Mouse (Mus musculus) lung, embryonic 16.5 days (tissue): Measurements from ENCODE around the gene Mark3. TPM values are rescaled to one million over a fixed set of nuclear protein-coding genes. Genes with fewer than 3 reads are reported as not detected.
A peak's percentile ranks its signal among the peaks of the same experiment; 100 is the strongest.

ENCODE experiments used
- ATAC-seq: fragments of 200-750 bp; cut with Nextera tagmentation; 2 replicates; pipeline ENCODE4 v1.8.0; 2017; ENCODE audit warnings: low read depth, mild to moderate bottlenecking, moderate library complexity
- H3K27ac ChIP-seq: fragments of 300-500 bp; sonication (generic); 2 replicates; pipeline ENCODE4 v1.5.1; 2014; ENCODE audit warnings: mild to moderate bottlenecking, control low read depth, low read length
- H3K27me3 ChIP-seq: fragments of 300-500 bp; sonication (generic); 2 replicates; pipeline ENCODE4 v1.6.1; 2014; ENCODE audit warnings: low read depth, low read length, mixed read lengths; ENCODE audit not compliant: control insufficient read depth, insufficient read depth
- H3K36me3 ChIP-seq: fragments of 300-500 bp; sonication (generic); 2 replicates; pipeline ENCODE4 v1.6.1; 2014; ENCODE audit warnings: low read length; ENCODE audit not compliant: control insufficient read depth, insufficient read depth
- H3K4me1 ChIP-seq: fragments of 300-500 bp; sonication (generic); replicated peaks from 2 replicates; pipeline ENCODE4 v1.6.1; 2014; ENCODE audit warnings: low read length, mixed read lengths; ENCODE audit not compliant: control insufficient read depth, insufficient read depth
- H3K4me2 ChIP-seq: fragments of 300-500 bp; sonication (generic); 2 replicates; pipeline ENCODE4 v1.6.1; 2014; ENCODE audit warnings: low read depth, low read length, control low read depth
- H3K4me3 ChIP-seq: fragments of 300-500 bp; sonication (generic); 2 replicates; pipeline ENCODE4 v1.5.1; 2014; ENCODE audit warnings: mild to moderate bottlenecking, low read length, control low read depth
- H3K9ac ChIP-seq: fragments of 300-500 bp; sonication (generic); 2 replicates; pipeline ENCODE4 v1.6.1; 2014; ENCODE audit warnings: low read length, control low read depth
- H3K9me3 ChIP-seq: fragments of 300-500 bp; sonication (generic); 2 replicates; pipeline ENCODE4 v1.6.1; 2016; ENCODE audit warnings: low read length; ENCODE audit not compliant: control insufficient read depth
- WGBS: fragments of 180-500 bp; shearing (Covaris S2); extraction: QIAGEN DNeasy Blood & Tissue Kit; methylation state at CpG from one replicate; pipeline ENCODE4 v1.1.7; 2014; 5-methylcytosine and 5-hydroxymethylcytosine counted together
- polyA plus RNA-seq: library from polyadenylated mRNA; unstranded; fragments of >200 nt; fragmentation: Nextera tagmentation; extraction: Ambion mirVana; gene quantifications from 2 replicates; pipeline ENCODE4 v1.2.1, GENCODE M21; 2015

Gene Mark3
- polyA plus RNA-seq, 1 experiment from 2014 or later = 23.5 TPM

DNA sequence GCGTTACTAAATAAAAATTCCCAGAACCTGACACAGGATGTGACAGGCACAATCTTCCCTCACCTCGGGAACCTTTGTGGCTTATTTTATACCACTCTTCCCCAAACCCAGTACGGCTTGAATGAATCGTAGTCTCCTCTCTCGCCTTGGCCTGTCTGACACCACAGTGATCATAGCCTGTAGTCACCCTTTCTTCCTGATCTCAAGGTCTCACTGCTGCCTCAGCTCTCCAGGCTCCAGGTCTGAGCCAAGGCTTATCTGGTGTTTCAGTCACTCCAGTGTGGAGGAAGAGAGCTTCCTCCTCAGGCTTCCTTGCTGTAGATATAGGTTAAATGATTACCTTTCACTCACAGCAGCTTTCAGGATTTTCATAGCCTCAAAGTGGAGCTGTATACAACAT, 25.3 kb downstream of the Mark3 start:
- Histone ChIP-seq H3K27me3 (no peaks in the 10 kb centered on the region), H3K9me3 (no peaks in the 10 kb centered on the region), H3K4me2 (no peak overlapping the region), H3K36me3 (peaks cover 17% of the 10 kb centered on the region), H3K4me3 (no peak overlapping the region), H3K27ac (no peak overlapping the region), H3K4me1 (no peaks in the 10 kb centered on the region), H3K9ac (no peak overlapping the region)
- ATAC-seq = no peak
- 77% methylated on average over 5 of the region's 5 CpGs for WGBS

DNA sequence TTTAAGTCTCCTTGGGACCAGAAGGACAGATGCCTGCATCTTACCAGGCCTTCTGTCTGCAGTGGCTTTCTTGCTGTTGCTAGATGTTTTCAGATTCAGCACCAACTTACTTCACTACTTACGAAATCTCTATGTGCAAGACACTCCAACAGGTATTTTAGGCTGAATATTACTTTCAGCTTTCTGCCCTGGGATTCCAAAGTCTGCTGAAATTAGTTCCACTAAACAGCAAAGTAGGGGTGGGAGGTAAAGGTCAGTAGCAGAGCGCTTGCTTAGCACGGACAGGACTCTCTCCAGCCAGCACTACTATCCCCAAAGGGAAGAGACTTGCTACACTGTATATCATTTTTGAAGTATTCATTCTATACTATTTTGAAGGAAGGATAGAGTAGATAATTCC, 29.5 kb downstream of the Mark3 start:
- H3K9me3 ChIP-seq = no peaks in the 10 kb centered on the region
- no peak overlapping the region for H3K27ac ChIP-seq
- H3K27me3 ChIP-seq = no peaks in the 10 kb centered on the region
- H3K4me1 ChIP-seq = no peaks in the 10 kb centered on the region
- 88% methylated on average over 3 of the region's 3 CpGs for WGBS
- H3K9ac ChIP-seq = no peak overlapping the region
- no peak overlapping the region for H3K4me3 ChIP-seq
- no peak for ATAC-seq
- H3K36me3 ChIP-seq = peaks cover 11% of the 10 kb centered on the region
- H3K4me2 ChIP-seq = no peak overlapping the region

DNA sequence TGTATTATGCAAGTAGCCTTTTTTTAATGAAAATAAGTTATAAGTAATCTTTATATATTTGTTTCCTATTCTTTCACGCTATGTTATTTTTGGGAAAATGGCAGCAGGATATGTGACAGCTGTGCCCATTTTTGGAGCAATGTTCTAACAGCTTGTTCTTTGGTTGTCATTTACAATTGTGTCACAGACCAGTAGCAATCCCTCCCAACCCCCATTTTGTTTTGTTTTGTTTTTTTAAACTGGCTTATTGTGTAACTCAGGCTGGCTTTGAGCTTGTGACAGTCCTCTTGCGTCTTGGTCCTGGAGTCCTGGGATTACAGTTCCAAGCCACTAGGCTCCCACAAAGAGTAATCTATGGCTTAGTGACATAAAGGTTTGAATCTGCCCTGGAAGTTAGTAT, 31.3 kb downstream of the Mark3 start:
- ATAC-seq = no peak
- no peaks in the 10 kb centered on the region for H3K4me1 ChIP-seq
- no peak overlapping the region for H3K4me3 ChIP-seq
- no peak overlapping the region for H3K4me2 ChIP-seq
- H3K9ac ChIP-seq = no peak overlapping the region
- no peak overlapping the region for H3K27ac ChIP-seq
- 87% methylated on average over 2 of the region's 2 CpGs for WGBS
- no peaks in the 10 kb centered on the region for H3K27me3 ChIP-seq
- peaks cover 12% of the 10 kb centered on the region for H3K36me3 ChIP-seq
- no peaks in the 10 kb centered on the region for H3K9me3 ChIP-seq

DNA sequence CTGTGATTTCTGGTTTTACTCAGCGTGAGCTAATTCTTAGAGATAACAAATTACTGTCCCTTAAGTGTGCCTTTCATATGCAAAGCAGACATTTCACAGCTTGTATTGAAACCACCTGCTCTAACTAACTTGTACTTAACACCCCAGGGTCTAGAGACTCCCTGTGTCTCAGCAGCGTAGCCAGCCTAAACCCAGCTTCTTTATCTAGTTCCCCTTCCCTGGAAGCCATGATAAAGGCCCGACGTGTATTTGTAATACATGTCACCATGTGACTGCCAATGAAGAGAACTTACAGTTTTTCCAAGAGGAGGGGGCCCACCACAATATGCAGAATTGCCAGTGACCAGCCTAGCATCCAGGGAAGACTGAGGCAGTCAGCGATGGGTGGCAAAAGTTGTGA, 33.7 kb downstream of the Mark3 start:
- Histone ChIP-seq H3K4me1 (no peaks in the 10 kb centered on the region), H3K9ac (no peak overlapping the region), H3K9me3 (no peaks in the 10 kb centered on the region), H3K4me3 (no peak overlapping the region), H3K4me2 (no peak overlapping the region), H3K36me3 (peaks cover 15% of the 10 kb centered on the region), H3K27me3 (no peaks in the 10 kb centered on the region), H3K27ac (no peak overlapping the region)
- no peak for ATAC-seq
- 56% methylated on average over 5 of the region's 5 CpGs for WGBS

DNA sequence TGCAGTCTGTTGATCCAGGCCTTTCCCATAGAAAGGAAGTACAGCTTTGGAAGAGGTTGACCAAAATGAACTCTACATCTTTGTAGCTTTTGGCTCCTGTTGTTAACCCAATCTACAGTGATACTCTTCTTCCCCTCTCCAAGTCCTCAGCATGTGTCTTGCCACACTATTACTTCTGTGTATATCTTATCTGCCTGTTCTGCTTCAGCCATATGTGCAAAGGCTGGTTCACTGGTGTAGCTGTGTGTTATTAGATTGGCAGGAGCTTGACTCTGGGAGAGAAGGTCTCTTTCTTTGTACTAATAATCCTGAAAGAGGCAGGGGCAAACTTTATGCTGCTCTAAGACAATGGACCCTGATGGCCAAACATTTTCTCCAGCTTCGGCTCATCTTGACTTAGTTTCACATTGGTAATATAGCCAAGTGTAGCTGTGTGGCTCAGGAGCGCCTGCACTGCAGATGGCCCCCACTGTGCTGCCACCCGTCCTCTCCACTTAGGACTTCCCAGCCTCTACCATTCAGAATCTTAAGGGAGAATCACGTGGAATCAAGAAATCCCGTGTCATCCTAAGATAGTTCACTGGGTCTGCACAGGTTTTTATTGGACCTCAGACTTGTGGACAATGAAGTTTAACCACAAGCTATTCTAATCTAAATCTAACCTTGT, 40.3 kb downstream of the Mark3 start:
- H3K36me3 ChIP-seq = peaks cover 13% of the 10 kb centered on the region
- H3K9ac ChIP-seq = no peak overlapping the region
- ATAC-seq = no peak
- 93% methylated on average over 5 of the region's 5 CpGs for WGBS
- H3K4me1 ChIP-seq = no peaks in the 10 kb centered on the region
- no peaks in the 10 kb centered on the region for H3K27me3 ChIP-seq
- H3K9me3 ChIP-seq = no peaks in the 10 kb centered on the region
- H3K27ac ChIP-seq = no peak overlapping the region
- H3K4me3 ChIP-seq = no peak overlapping the region
- H3K4me2 ChIP-seq = no peak overlapping the region

DNA sequence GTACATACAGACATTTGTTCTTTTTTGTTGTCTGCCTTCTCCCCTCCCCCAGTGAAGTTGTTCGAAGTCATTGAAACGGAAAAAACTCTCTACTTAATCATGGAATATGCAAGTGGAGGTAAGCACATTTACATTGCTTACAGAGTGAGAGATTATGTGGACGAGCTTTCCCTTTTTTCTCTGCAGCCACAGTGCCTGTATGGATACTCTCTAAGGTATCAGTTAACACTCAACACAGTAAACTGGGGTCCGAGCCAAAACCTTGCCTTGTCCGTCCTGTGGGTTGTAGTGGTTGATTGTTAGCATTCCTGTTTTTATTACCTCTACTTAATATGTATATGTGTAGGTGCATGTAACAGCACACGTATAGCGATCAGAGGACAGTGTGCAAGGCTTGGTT, 43.9 kb downstream of the Mark3 start:
- peaks cover 15% of the 10 kb centered on the region for H3K36me3 ChIP-seq

DNA sequence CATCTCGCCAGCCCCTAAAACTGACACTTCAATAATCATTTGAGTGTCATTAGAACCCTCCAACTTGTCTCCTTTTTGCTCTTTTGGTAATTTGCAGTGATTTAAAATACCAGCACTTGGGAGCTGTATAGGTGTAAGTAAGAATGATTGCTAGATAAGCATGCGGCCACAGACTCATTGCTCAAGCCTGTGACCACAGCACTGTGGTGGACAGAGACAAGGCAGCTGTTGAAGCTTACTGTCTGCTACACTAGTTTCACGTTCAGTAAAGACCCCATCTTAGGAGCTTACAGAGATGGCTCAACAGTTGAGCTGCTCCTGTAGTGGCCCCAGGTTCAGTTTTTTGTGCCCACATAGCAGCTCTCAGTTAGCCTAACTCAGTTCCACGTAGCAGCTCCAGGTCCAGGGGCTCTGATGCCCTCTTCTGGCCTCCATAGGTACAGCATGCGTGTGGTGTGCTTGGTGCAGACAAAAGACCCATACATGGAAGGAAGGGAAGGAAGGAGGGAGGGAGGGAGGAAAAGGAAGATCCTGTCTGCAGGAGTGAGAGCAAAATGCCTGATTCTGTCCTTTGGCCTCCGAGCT, 73.8 kb downstream of the Mark3 start:
- Histone ChIP-seq H3K4me1 (no peaks in the 10 kb centered on the region), H3K4me2 (no peak overlapping the region), H3K9me3 (no peaks in the 10 kb centered on the region), H3K9ac (no peak overlapping the region), H3K36me3 (peaks cover 32% of the 10 kb centered on the region), H3K27me3 (no peaks in the 10 kb centered on the region), H3K27ac (no peak overlapping the region), H3K4me3 (no peak overlapping the region)
- 51% methylated on average over 6 of the region's 6 CpGs for WGBS
- peak; percentile 61; the same call in 1 of the 2 replicates for ATAC-seq

More for the DNA sequence above, 43.9 kb downstream of the Mark3 start:
- Histone ChIP-seq H3K9ac (no peak overlapping the region), H3K4me3 (no peak overlapping the region), H3K27me3 (no peaks in the 10 kb centered on the region), H3K9me3 (no peaks in the 10 kb centered on the region), H3K27ac (no peak overlapping the region), H3K4me2 (no peak overlapping the region), H3K4me1 (no peaks in the 10 kb centered on the region)
- WGBS = 86% methylated on average over 7 of the region's 7 CpGs
- ATAC-seq = no peak

DNA sequence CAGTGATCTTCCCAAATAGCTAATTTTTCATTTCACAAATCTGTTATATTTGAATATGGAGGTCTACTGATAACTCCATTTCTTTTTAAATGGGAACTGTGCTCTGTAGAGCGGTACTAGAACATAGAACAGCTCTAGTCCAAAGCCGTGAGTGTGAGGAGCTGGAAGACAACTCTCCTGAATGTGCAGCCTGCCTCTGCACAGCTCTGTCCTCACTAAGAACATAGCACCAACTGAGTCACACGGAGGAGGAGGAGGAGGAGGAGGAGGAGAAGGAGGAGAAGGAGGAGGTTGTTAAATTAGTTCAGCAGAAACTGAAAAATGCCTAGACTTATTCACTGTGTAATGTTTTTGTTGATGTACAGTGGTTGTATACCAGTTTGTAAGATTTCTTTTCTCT, 78.6 kb downstream of the Mark3 start:
- Histone ChIP-seq H3K4me2 (no peak overlapping the region), H3K9ac (no peak overlapping the region), H3K36me3 (peaks cover 22% of the 10 kb centered on the region), H3K27ac (no peak overlapping the region), H3K27me3 (no peaks in the 10 kb centered on the region), H3K4me3 (no peak overlapping the region), H3K9me3 (no peaks in the 10 kb centered on the region), H3K4me1 (no peaks in the 10 kb centered on the region)
- no peak for ATAC-seq
- WGBS = 88% methylated on average over 3 of the region's 3 CpGs

DNA sequence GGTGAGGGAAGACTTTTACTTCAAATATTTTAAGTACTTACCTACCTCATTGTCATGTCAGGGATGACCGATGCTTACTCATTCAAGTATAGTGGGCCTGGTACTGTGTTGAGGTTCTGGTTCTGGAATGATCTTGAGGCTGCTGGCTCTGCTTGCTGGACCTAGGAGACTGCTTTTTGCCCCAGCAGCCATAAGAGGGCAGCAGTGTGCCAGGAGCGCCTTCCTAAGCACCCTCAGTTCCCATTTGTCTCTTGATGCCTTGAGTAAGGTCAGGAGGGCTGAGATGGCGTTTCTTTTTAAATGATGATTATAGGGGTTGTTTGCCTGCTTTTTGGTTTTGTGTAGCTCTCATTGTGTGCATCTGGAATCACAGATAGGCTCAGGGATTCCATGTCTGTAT, 79.1 kb downstream of the Mark3 start:
- WGBS = 32% methylated on average over 3 of the region's 3 CpGs
- Histone ChIP-seq H3K4me1 (no peaks in the 10 kb centered on the region), H3K27me3 (no peaks in the 10 kb centered on the region), H3K27ac (no peak overlapping the region), H3K36me3 (peaks cover 22% of the 10 kb centered on the region), H3K9me3 (no peaks in the 10 kb centered on the region), H3K4me2 (no peak overlapping the region), H3K4me3 (no peak overlapping the region), H3K9ac (no peak overlapping the region)
- peak; percentile 75 for ATAC-seq
